Mouse (Mus musculus): ENCODE data around the gene Anxa5. TPM values are rescaled to one million over a fixed set of nuclear protein-coding genes. Genes with fewer than 3 reads are reported as not detected.

The Anxa5 gene
- total and polyA plus RNA-seq, 3 experiments = 30.8 to 47.1 (median 43.4) TPM

GRCm38 (mm10) chr3:36489590-36489910 lies 13.9 kb upstream of the Anxa5 start:
- no peaks in the 10 kb centered on the region for H3K27me3 ChIP-seq (replicated peaks)
- dilution Hi-C loops (cut with MboI; ENCODE audit: extremely low pct_ligation_motif_present, extremely low pct_unique_long_range_greater_than_20kb, low sequenced_read_pairs) (no loop called here), in situ Hi-C loops (cut with MboI; ENCODE audit: low pct_ligation_motif_present, low pct_unique_long_range_greater_than_20kb, low sequenced_read_pairs) (no loop called here)
- DNase-seq (ENCODE audit: extremely low read depth) = peak; percentile 45
- no peak overlapping the region for H3K4me3 ChIP-seq (replicated peaks in 1 of 3; ENCODE audit: low read depth in 2 of 3, low read length in 2 of 3, poor library complexity in 1 of 3)
- TF ChIP-seq ZKSCAN1 (IDR thresholded peaks at IDR 0.05; ENCODE audit: borderline replicate concordance, low read depth, low read length) = no peak
- TF ChIP-seq NELFE (IDR thresholded peaks at IDR 0.05; ENCODE audit: low read depth, low read length) = no peak
- TF ChIP-seq JUND (conservative IDR thresholded peaks at IDR 0.05; ENCODE audit: low read depth, low read length) = peak; percentile 74
- peak; percentile 73 for TF ChIP-seq JUN (IDR thresholded peaks at IDR 0.05; ENCODE audit: insufficient read depth, low read depth, low read length)
- 0 out of 2 replicates have a peak, but pooled peaks have one; percentile 33 for TF ChIP-seq SIN3A (IDR thresholded peaks at IDR 0.05; ENCODE audit: low read length)
- TF ChIP-seq BHLHE40 (IDR thresholded peaks at IDR 0.05; ENCODE audit: low read depth, low read length) = peak; percentile 62
- TF ChIP-seq EP300 (IDR thresholded peaks at IDR 0.05; ENCODE audit: low read length) = peak; percentile 85
- peak; percentile 83 for TF ChIP-seq TBP (conservative IDR thresholded peaks at IDR 0.05; ENCODE audit: low read depth, low read length)
- TF ChIP-seq IRF4 (IDR thresholded peaks at IDR 0.05; ENCODE audit: low read depth, low read length) = peak; percentile 84
- peak; percentile 35; the same call in 1 of the 2 replicates for TF ChIP-seq TCF12 (IDR thresholded peaks at IDR 0.05; ENCODE audit: low read depth, low read length)
- 0 out of 2 replicates have a peak, but pooled peaks have one; percentile 34 for TF ChIP-seq RCOR1 (conservative IDR thresholded peaks at IDR 0.05; ENCODE audit: low read depth, low read length)
- peak overlapping the region; percentile 59; the same call in 1 of the 2 replicates for H3K9ac ChIP-seq (ENCODE audit: insufficient read depth, low read depth)
- H3K36me3 ChIP-seq (replicated peaks in 1 of 2; ENCODE audit: control insufficient read depth in 1 of 2, insufficient read depth in 1 of 2, low read length in 1 of 2) = no peaks in the 10 kb centered on the region
- H3K4me2 ChIP-seq (ENCODE audit: insufficient read depth, low read depth, poor library complexity, severe bottlenecking) = peak overlapping the region; percentile 60; the same call in 1 of the 2 replicates
- H3K27ac ChIP-seq (ENCODE audit: insufficient read depth, low read depth) = peak overlapping the region; percentile 88
- peaks cover 11% of the 10 kb centered on the region for H3K9me3 ChIP-seq (replicated peaks; ENCODE audit: low read length)
- no peaks in the 10 kb centered on the region for H3K79me2 ChIP-seq (replicated peaks; ENCODE audit: control insufficient read depth, extremely low read depth, insufficient read depth, poor library complexity, severe bottlenecking)
- peaks cover 12 to 28% of the 10 kb centered on the region in 2 experiments for H3K4me1 ChIP-seq (ENCODE audit: control insufficient read depth in 1 of 2, insufficient read depth in 2 of 2)

DNA sequence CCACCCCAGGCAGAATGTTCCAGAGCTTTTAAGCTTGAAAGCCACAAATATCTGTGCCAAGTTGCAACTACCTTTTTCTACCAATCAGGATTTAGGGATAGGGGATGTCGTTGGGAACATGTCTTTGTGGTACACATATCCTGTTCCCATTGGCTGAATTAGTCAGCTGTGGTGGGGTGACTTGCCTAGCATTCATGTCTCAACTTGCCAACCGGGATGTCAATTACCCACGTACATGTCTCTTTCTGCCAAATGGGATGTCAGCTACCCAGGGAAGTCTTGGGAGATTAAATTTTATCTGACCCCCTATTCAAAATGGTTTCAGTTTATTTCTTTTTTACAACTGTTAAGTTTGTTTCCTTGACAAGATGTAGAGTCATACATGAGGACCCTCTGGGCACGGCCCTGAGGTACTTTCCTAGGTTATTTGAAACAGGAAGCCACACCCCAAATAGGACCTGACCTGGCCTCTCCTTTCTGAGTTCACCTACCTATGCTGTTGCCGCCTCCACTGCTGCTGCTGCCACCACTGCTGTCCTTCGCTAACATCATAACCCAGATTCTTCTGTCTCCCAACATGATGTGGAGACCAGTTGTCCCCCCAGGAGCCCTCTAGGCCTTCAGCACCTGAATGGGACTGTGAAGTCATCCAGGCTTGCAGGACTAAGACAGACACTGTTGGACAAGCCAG lies 13.3 kb upstream of the Anxa5 start:
- no peaks in the 10 kb centered on the region for H3K27me3 ChIP-seq (replicated peaks)
- no peak overlapping the region for H3K4me3 ChIP-seq (replicated peaks in 1 of 3; ENCODE audit: low read depth in 2 of 3, low read length in 2 of 3, poor library complexity in 1 of 3)
- dilution Hi-C loops (cut with MboI; ENCODE audit: extremely low pct_ligation_motif_present, extremely low pct_unique_long_range_greater_than_20kb, low sequenced_read_pairs) (no loop called here), in situ Hi-C loops (cut with MboI; ENCODE audit: low pct_ligation_motif_present, low pct_unique_long_range_greater_than_20kb, low sequenced_read_pairs) (no loop called here)
- DNase-seq (ENCODE audit: extremely low read depth) = peak; percentile 33
- H3K9me3 ChIP-seq (replicated peaks; ENCODE audit: low read length) = peaks cover 11% of the 10 kb centered on the region
- H3K27ac ChIP-seq (ENCODE audit: insufficient read depth, low read depth) = peak overlapping the region; percentile 88
- peak overlapping the region; percentile 60; the same call in 1 of the 2 replicates for H3K4me2 ChIP-seq (ENCODE audit: insufficient read depth, low read depth, poor library complexity, severe bottlenecking)
- TF ChIP-seq TBP (conservative IDR thresholded peaks at IDR 0.05; ENCODE audit: low read depth, low read length) (no peak), HCFC1 (IDR thresholded peaks at IDR 0.05; ENCODE audit: low read depth, low read length) (no peak), ELF1 (IDR thresholded peaks at IDR 0.05; ENCODE audit: low read depth, low read length) (peak; percentile 50), SIN3A (IDR thresholded peaks at IDR 0.05; ENCODE audit: low read length) (0 out of 2 replicates have a peak, but pooled peaks have one; percentile 12), CHD1 (IDR thresholded peaks at IDR 0.05; ENCODE audit: low read depth, low read length) (peak; percentile 76; the same call in 1 of the 2 replicates)
- no peaks in the 10 kb centered on the region for H3K79me2 ChIP-seq (replicated peaks; ENCODE audit: control insufficient read depth, extremely low read depth, insufficient read depth, poor library complexity, severe bottlenecking)
- H3K4me1 ChIP-seq (ENCODE audit: control insufficient read depth in 1 of 2, insufficient read depth in 2 of 2) = peaks cover 12 to 26% of the 10 kb centered on the region in 2 experiments
- H3K9ac ChIP-seq (ENCODE audit: insufficient read depth, low read depth) = peak overlapping the region; percentile 59; the same call in 1 of the 2 replicates
- no peaks in the 10 kb centered on the region for H3K36me3 ChIP-seq (replicated peaks in 1 of 2; ENCODE audit: control insufficient read depth in 1 of 2, insufficient read depth in 1 of 2, low read length in 1 of 2)
